Mouse (Mus musculus) stomach, embryonic 15.5 days (tissue): ENCODE results near the gene Zfp281. TPM values are rescaled to one million over a fixed set of nuclear protein-coding genes. Genes with fewer than 3 reads are reported as not detected.

ENCODE experiments used
- ATAC-seq: fragments of 200-750 bp; cut with Nextera tagmentation; 2 replicates; pipeline ENCODE4 v1.8.0; 2017; ENCODE audit warnings: low read depth, moderate number of reproducible peaks, moderate TSS enrichment; ENCODE audit not compliant: insufficient read depth, low FRiP score
- H3K27ac ChIP-seq: fragments of 300-500 bp; sonication (generic); 2 replicates; pipeline ENCODE4 v1.5.1; 2015; ENCODE audit warnings: mild to moderate bottlenecking, inconsistent platforms
- H3K27me3 ChIP-seq: fragments of 300-500 bp; sonication (generic); replicated peaks from 2 replicates; pipeline ENCODE4 v1.6.1; 2015; ENCODE audit warnings: inconsistent platforms
- H3K36me3 ChIP-seq: fragments of 300-500 bp; sonication (generic); 2 replicates; pipeline ENCODE4 v1.6.1; 2015; ENCODE audit warnings: inconsistent platforms
- H3K4me1 ChIP-seq: fragments of 300-500 bp; sonication (generic); 2 replicates; pipeline ENCODE4 v1.6.1; 2015; ENCODE audit warnings: inconsistent platforms
- H3K4me2 ChIP-seq: fragments of 300-500 bp; sonication (generic); 2 replicates; pipeline ENCODE4 v1.6.1; 2015; ENCODE audit warnings: mild to moderate bottlenecking, inconsistent platforms
- H3K4me3 ChIP-seq: fragments of 300-500 bp; sonication (generic); replicated peaks from 2 replicates; pipeline ENCODE4 v1.5.1; 2015; ENCODE audit warnings: inconsistent platforms
- H3K9ac ChIP-seq: fragments of 300-500 bp; sonication (generic); 2 replicates; pipeline ENCODE4 v1.6.1; 2015; ENCODE audit warnings: inconsistent platforms
- H3K9me3 ChIP-seq: fragments of 300-500 bp; sonication (generic); 2 replicates; pipeline ENCODE4 v1.6.1; 2016; ENCODE audit warnings: inconsistent platforms
- WGBS: fragments of 180-500 bp; shearing (Covaris S2); methylation state at CpG from one replicate; pipeline ENCODE4 v1.1.7; 2015; 5-methylcytosine and 5-hydroxymethylcytosine counted together
- polyA plus RNA-seq: library from polyadenylated mRNA; unstranded; fragments of >200 nt; fragmentation: Nextera tagmentation; extraction: Ambion mirVana; gene quantifications from 2 replicates; pipeline ENCODE4 v1.2.1, GENCODE M21; 2015

Zfp281 gene
- polyA plus RNA-seq, 1 experiment from 2014 or later = 16.0 TPM

DNA sequence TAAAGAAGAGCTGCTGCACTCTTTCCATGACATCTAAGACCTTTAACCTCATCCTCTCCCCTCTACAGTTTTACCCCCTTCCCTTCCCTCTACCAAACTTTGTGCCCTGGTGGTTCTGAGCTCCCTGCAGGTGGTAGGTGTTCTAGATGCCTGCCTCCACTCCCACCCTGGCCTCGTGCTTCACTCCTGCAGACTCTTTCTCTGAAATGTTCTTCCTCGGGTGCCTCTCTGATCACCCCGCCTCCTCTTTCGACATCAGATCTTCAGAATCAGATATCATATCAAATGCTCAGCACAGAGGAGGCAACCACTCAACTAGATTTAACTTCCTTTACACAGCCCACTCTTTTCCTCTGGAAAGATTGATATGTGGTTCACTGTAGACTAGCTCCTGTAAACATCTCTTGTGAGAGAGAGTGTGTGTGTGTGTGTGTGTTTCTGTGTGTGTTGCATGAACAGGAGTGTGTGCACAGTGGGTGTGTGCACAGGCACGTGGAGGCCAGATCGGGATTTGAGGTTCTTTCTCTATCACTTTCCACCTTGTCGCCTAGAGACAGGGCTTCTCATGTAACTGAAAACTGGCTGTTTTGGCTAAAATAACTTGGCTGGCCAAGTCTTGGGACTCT lies 7.4 kb upstream of the Zfp281 start:
- no peaks in the 10 kb centered on the region for H3K9me3 ChIP-seq

DNA sequence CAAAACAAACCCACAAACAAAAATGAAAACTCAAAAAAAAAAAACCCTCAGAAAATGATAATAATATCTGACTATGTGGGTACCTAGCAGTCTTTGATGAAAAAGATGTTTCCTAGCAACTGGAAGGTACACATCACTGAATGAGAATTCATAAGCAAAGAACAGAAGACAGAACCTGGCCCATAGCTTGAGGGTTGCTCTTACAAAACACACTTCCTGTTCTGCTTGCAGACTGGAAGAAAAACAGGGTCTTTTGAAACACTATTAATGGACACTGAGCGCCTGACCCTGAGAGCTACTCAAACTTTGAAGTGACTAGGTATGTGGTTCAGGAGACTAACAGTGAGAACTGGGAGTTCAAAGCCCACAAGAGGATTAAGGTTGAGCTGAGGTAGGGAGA lies 6.1 kb upstream of the Zfp281 start:
- ATAC-seq = no peak
- Histone ChIP-seq H3K36me3 (no peaks in the 10 kb centered on the region), H3K4me2 (no peak overlapping the region), H3K9ac (no peak overlapping the region), H3K4me1 (no peaks in the 10 kb centered on the region), H3K27ac (no peak overlapping the region), H3K4me3 (no peak overlapping the region), H3K9me3 (no peaks in the 10 kb centered on the region), H3K27me3 (no peaks in the 10 kb centered on the region)
- 80% methylated on average over 1 of the region's 1 CpGs for WGBS

More for the DNA sequence above, 7.4 kb upstream of the Zfp281 start:
- 0 out of 2 replicates have a peak, but pooled peaks cover 3% of the 10 kb centered on the region for H3K4me1 ChIP-seq
- no peak overlapping the region for H3K9ac ChIP-seq
- H3K4me2 ChIP-seq = no peak overlapping the region
- no peak overlapping the region for H3K4me3 ChIP-seq
- no peak overlapping the region for H3K27ac ChIP-seq
- WGBS = 50% methylated on average over 7 of the region's 7 CpGs
- no peaks in the 10 kb centered on the region for H3K27me3 ChIP-seq
- H3K36me3 ChIP-seq = no peaks in the 10 kb centered on the region
- ATAC-seq = no peak

GRCm38 (mm10) chr1:136625019-136625895 lies 556 bp downstream of the Zfp281 start:
- peak overlapping the region; percentile 76 for H3K4me3 ChIP-seq
- no peaks in the 10 kb centered on the region for H3K9me3 ChIP-seq
- ATAC-seq = peak; percentile 58; the same call in 1 of the 2 replicates
- H3K9ac ChIP-seq = peak overlapping the region; percentile 94
- H3K27ac ChIP-seq = peak overlapping the region; percentile 90
- under 1% methylated on average over 68 of the region's 92 CpGs for WGBS
- H3K36me3 ChIP-seq = no peaks in the 10 kb centered on the region
- no peaks in the 10 kb centered on the region for H3K27me3 ChIP-seq
- H3K4me2 ChIP-seq = peak overlapping the region; percentile 77
- peaks cover 13% of the 10 kb centered on the region for H3K4me1 ChIP-seq

GRCm38 (mm10) chr1:136626141-136626540 lies 1.4 kb downstream of the Zfp281 start:
- 86% methylated on average over 7 of the region's 7 CpGs for WGBS
- no peaks in the 10 kb centered on the region for H3K9me3 ChIP-seq
- no peak overlapping the region for H3K27ac ChIP-seq
- no peak for ATAC-seq
- no peaks in the 10 kb centered on the region for H3K36me3 ChIP-seq
- peak overlapping the region; percentile 77 for H3K4me2 ChIP-seq
- H3K27me3 ChIP-seq = no peaks in the 10 kb centered on the region
- H3K4me3 ChIP-seq = peak overlapping the region; percentile 76
- peak overlapping the region; percentile 94; the same call in 1 of the 2 replicates for H3K9ac ChIP-seq
- H3K4me1 ChIP-seq = peaks cover 13% of the 10 kb centered on the region

- 88% methylated on average over 5 of the region's 5 CpGs for WGBS
- ATAC-seq = no peak
- Histone ChIP-seq H3K9me3 (no peaks in the 10 kb centered on the region), H3K36me3 (no peaks in the 10 kb centered on the region), H3K9ac (no peak overlapping the region), H3K4me3 (no peak overlapping the region), H3K27me3 (no peaks in the 10 kb centered on the region), H3K4me2 (no peak overlapping the region), H3K27ac (no peak overlapping the region), H3K4me1 (peaks cover 13% of the 10 kb centered on the region)
Observed at GRCm38 (mm10) chr1:136626756-136627155, 2.1 kb downstream of the Zfp281 start.

DNA sequence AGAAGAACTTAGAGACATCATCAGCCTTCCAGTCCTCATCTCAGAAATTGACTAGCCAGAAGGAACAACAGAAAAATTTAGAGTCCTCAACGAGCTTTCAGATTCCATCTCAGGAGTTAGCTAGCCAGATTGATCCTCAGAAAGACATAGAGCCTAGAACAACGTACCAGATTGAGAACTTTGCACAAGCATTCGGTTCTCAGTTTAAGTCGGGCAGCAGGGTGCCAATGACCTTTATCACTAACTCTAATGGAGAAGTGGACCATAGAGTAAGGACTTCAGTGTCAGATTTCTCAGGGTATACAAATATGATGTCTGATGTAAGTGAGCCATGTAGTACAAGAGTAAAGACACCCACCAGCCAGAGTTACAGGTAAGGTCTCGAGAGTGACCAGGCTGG lies 2.9 kb downstream of the Zfp281 start:
- Histone ChIP-seq H3K27ac (no peak overlapping the region), H3K9me3 (no peaks in the 10 kb centered on the region), H3K9ac (no peak overlapping the region), H3K4me2 (peak overlapping the region; percentile 24; the same call in 1 of the 2 replicates), H3K27me3 (no peaks in the 10 kb centered on the region), H3K4me1 (peaks cover 13% of the 10 kb centered on the region), H3K4me3 (no peak overlapping the region), H3K36me3 (no peaks in the 10 kb centered on the region)
- WGBS = 79% methylated on average over 5 of the region's 5 CpGs
- no peak for ATAC-seq

DNA sequence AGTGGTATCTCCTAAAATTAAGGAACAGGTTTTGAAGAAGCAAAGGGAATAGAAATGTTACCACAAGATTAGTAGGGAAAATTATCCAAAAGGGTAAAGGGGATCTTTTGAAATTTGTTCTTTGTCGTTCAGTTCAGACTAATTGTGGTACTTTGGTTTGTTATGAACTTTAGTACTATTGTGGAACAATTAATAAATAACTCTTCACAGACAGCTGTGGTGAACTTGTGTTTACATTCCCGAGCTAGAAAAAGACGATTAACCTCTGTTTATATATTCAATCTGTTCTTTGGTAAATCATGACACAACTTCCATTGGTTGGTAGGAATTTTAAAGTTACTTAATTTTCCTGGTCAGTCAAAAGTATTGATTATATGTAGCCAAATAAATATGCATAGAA lies 8.2 kb downstream of the Zfp281 start:
- Histone ChIP-seq H3K4me1 (no peaks in the 10 kb centered on the region; the same call in 1 of the 2 replicates), H3K27me3 (no peaks in the 10 kb centered on the region), H3K9me3 (no peaks in the 10 kb centered on the region), H3K27ac (no peak overlapping the region), H3K36me3 (no peaks in the 10 kb centered on the region), H3K4me2 (no peak overlapping the region), H3K9ac (no peak overlapping the region), H3K4me3 (no peak overlapping the region)
- WGBS = 41% methylated on average over 3 of the region's 3 CpGs
- no peak for ATAC-seq

- Histone ChIP-seq H3K27me3 (no peaks in the 10 kb centered on the region), H3K36me3 (no peaks in the 10 kb centered on the region), H3K27ac (no peak overlapping the region), H3K4me3 (no peak overlapping the region), H3K9ac (no peak overlapping the region), H3K9me3 (no peaks in the 10 kb centered on the region), H3K4me1 (no peaks in the 10 kb centered on the region), H3K4me2 (no peak overlapping the region)
- 66% methylated on average over 6 of the region's 6 CpGs for WGBS
- ATAC-seq = no peak
Observed at GRCm38 (mm10) chr1:136635644-136636043, 10.9 kb downstream of the Zfp281 start.

DNA sequence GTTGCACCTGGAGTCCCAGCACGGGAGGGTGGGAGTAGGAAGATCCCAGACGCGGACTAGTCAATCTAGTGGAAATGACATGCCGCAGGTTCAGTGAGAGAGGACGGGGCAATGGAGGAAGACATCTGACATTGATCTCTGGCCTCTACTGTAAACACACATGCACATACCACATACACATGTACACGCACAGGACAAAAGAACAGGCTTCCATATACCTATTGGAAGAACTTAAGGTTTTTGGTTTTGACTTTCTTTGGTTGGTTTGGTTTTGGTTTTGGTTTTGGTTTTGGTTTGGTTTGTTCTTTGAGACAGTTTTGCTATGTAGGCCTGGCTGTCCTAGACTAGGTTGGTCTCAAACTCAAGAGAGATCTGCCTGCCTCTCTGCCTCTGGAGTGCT lies 12.2 kb downstream of the Zfp281 start:
- Histone ChIP-seq H3K4me2 (no peak overlapping the region), H3K27ac (no peak overlapping the region), H3K27me3 (no peaks in the 10 kb centered on the region), H3K4me3 (no peak overlapping the region), H3K36me3 (no peaks in the 10 kb centered on the region), H3K9ac (no peak overlapping the region), H3K9me3 (no peaks in the 10 kb centered on the region), H3K4me1 (no peaks in the 10 kb centered on the region)
- no peak for ATAC-seq
- WGBS = 86% methylated on average over 6 of the region's 6 CpGs

GRCm38 (mm10) chr1:136637696-136638095 lies 13.0 kb downstream of the Zfp281 start:
- no peak overlapping the region for H3K9ac ChIP-seq
- no peaks in the 10 kb centered on the region for H3K36me3 ChIP-seq
- ATAC-seq = no peak
- no peaks in the 10 kb centered on the region for H3K4me1 ChIP-seq
- no peaks in the 10 kb centered on the region for H3K27me3 ChIP-seq
- no peak overlapping the region for H3K4me3 ChIP-seq
- 81% methylated on average over 4 of the region's 4 CpGs for WGBS
- no peak overlapping the region for H3K27ac ChIP-seq
- H3K4me2 ChIP-seq = no peak overlapping the region
- no peaks in the 10 kb centered on the region for H3K9me3 ChIP-seq

DNA sequence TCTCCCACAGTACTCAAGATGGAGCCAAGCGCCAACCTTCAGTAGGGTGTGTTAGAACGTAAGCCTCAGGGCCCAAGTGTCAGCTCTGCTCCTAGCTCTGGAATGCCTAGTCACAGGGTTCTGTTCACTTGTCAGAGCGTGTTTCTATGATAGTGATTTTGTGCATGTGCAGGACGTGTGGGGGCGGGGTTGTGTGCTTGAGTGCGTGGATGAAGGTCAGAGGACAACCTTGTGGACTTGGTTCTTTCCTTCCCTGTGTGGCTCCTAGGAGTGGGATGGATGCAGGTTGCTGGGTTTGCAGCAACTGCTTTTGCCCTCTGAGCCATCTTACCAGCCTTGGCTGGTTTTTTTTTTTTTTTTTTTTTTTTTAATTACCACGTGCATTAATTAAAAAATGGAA lies 13.5 kb downstream of the Zfp281 start:
- Histone ChIP-seq H3K9ac (no peak overlapping the region), H3K9me3 (no peaks in the 10 kb centered on the region), H3K4me2 (no peak overlapping the region), H3K4me3 (no peak overlapping the region), H3K4me1 (no peaks in the 10 kb centered on the region), H3K36me3 (no peaks in the 10 kb centered on the region), H3K27me3 (no peaks in the 10 kb centered on the region), H3K27ac (no peak overlapping the region)
- ATAC-seq = no peak
- 90% methylated on average over 7 of the region's 7 CpGs for WGBS

- 83% methylated on average over 5 of the region's 5 CpGs for WGBS
- no peak for ATAC-seq
Observed at GRCm38 (mm10) chr1:136638699-136639098, 14.0 kb downstream of the Zfp281 start.

More at GRCm38 (mm10) chr1:136638699-136639098, 14.0 kb downstream of the Zfp281 start:
- Histone ChIP-seq H3K4me2 (no peak overlapping the region), H3K4me1 (no peaks in the 10 kb centered on the region), H3K27ac (no peak overlapping the region), H3K4me3 (no peak overlapping the region), H3K9me3 (no peaks in the 10 kb centered on the region), H3K36me3 (no peaks in the 10 kb centered on the region), H3K27me3 (no peaks in the 10 kb centered on the region), H3K9ac (no peak overlapping the region)
